Mouse (Mus musculus): Measurements from ENCODE around the gene Krtap13.

GRCm38 (mm10) chr16:88735391-88735790 is 16.0 kb downstream of the Krtap13 start:
- TF ChIP-seq POLR2A (IDR thresholded peaks at IDR 0.05; ENCODE audit: insufficient read length, low read depth): no peak
- no peak for TF ChIP-seq MAX (IDR thresholded peaks at IDR 0.05; ENCODE audit: low read depth)
- TF ChIP-seq USF1 (IDR thresholded peaks at IDR 0.05; ENCODE audit: low read depth): no peak
- TF ChIP-seq MYOG (IDR thresholded peaks at IDR 0.05; ENCODE audit: control insufficient read depth in 1 of 3, insufficient read depth in 1 of 3, insufficient read length in 2 of 3, low read depth in 2 of 3): peak in 1 of 3 experiments; percentile 26
- TF ChIP-seq CEBPB (IDR thresholded peaks at IDR 0.05; ENCODE audit: insufficient read depth, poor library complexity, severe bottlenecking): no peak
- no peak for TF ChIP-seq TCF12 (IDR thresholded peaks at IDR 0.05; ENCODE audit: insufficient read depth, poor library complexity, severe bottlenecking)
- no peak for TF ChIP-seq E2F4 (IDR thresholded peaks at IDR 0.05; ENCODE audit: insufficient read depth)
- peak in 1 of 3 experiments; percentile 30 for TF ChIP-seq MYOD1 (IDR thresholded peaks at IDR 0.05; ENCODE audit: control insufficient read depth in 1 of 3, insufficient read length in 2 of 3, low read depth in 2 of 3)
- no peak for TF ChIP-seq POLR2AphosphoS2 (IDR thresholded peaks at IDR 0.05; ENCODE audit: insufficient read length, low read depth)
